Mouse (Mus musculus): Measurements from ENCODE around the gene Hspa12a. TPM values are rescaled to one million over a fixed set of nuclear protein-coding genes. Genes with fewer than 3 reads are reported as not detected.
"Not testable (repeated sequence)": the region's sequence is repeated elsewhere in the genome, so short reads cannot be mapped to it uniquely, and the experiment has no call there.

Hspa12a gene
- total RNA-seq, 2 experiments from 2014 or later, result 37.5 to 46.5 TPM

GRCm38 (mm10) chr19:58910941-58911368 lies 32.5 kb downstream of the Hspa12a start:
- peak; percentile 16 for DNase-seq

- no peak for DNase-seq
Measured at GRCm38 (mm10) chr19:58908018-58908417, 35.4 kb downstream of the Hspa12a start.

GRCm38 (mm10) chr19:58906685-58907084 lies 36.8 kb downstream of the Hspa12a start:
- DNase-seq, result no peak

GRCm38 (mm10) chr19:58903899-58904327 lies 39.5 kb downstream of the Hspa12a start:
- peak; percentile 94 for DNase-seq

GRCm38 (mm10) chr19:58903079-58903898 lies 40.2 kb downstream of the Hspa12a start:
- no peak for DNase-seq

GRCm38 (mm10) chr19:58900471-58900870 lies 43.0 kb downstream of the Hspa12a start:
- DNase-seq, result not testable (repeated sequence)

- DNase-seq, result no peak
Measured at GRCm38 (mm10) chr19:58896216-58896615, 47.2 kb downstream of the Hspa12a start.

GRCm38 (mm10) chr19:58889306-58890038 lies 54.0 kb downstream of the Hspa12a start:
- DNase-seq, result peak; percentile 35

GRCm38 (mm10) chr19:58886467-58886866 lies 57.0 kb downstream of the Hspa12a start:
- DNase-seq, result no peak

- no peak for DNase-seq
Measured at GRCm38 (mm10) chr19:58883451-58883850, 60.0 kb downstream of the Hspa12a start.

GRCm38 (mm10) chr19:58882336-58882735 lies 61.1 kb downstream of the Hspa12a start:
- no peak for DNase-seq

- no peak for DNase-seq
Measured at GRCm38 (mm10) chr19:58879330-58879957, 64.0 kb downstream of the Hspa12a start.

- no peak for DNase-seq
Measured at GRCm38 (mm10) chr19:58878560-58878959, 64.9 kb downstream of the Hspa12a start.

- DNase-seq, result peak; percentile 19
Measured at GRCm38 (mm10) chr19:58873536-58873935, 69.9 kb downstream of the Hspa12a start.

GRCm38 (mm10) chr19:58872381-58873259 lies 70.8 kb downstream of the Hspa12a start:
- no peak for DNase-seq

GRCm38 (mm10) chr19:58871878-58872277 lies 71.6 kb downstream of the Hspa12a start:
- no peak for DNase-seq

- no peak for DNase-seq
Measured at GRCm38 (mm10) chr19:58866651-58867050, 76.8 kb downstream of the Hspa12a start.

- no peak for DNase-seq
Measured at GRCm38 (mm10) chr19:58865224-58865623, 78.2 kb downstream of the Hspa12a start.

- no peak for DNase-seq
Measured at GRCm38 (mm10) chr19:58864006-58864573, 79.4 kb downstream of the Hspa12a start.

- peak; percentile 11 for DNase-seq
Measured at GRCm38 (mm10) chr19:58861174-58861760, 82.2 kb downstream of the Hspa12a start.

Measured in adrenal gland, postnatal 10 days (tissue).